Mouse (Mus musculus) heart, embryonic 14.5 days (tissue): ENCODE measurements around the gene Itga11. TPM values are rescaled to one million over a fixed set of nuclear protein-coding genes. Genes with fewer than 3 reads are reported as not detected.

Experiments
- ATAC-seq: fragments of 200-750 bp; cut with Nextera tagmentation; 2 replicates; pipeline ENCODE4 v1.8.0; 2017; ENCODE audit warnings: low read depth, moderate TSS enrichment; ENCODE audit not compliant: insufficient number of reproducible peaks, insufficient read depth, low FRiP score
- H3K27ac ChIP-seq, 2 experiments: fragments of 200-500 bp in 1 of 2; fragments of 300-500 bp in 1 of 2; sonication (generic) in 1 of 2; replicated peaks in 1 of 2; 2 replicates each; pipeline ENCODE4 v1.5.1; 2012 to 2014; ENCODE audit warnings: low read depth in 2 of 2, low read length in 2 of 2, control low read depth in 1 of 2, mild to moderate bottlenecking in 1 of 2, mixed read lengths in 1 of 2; ENCODE audit not compliant: control insufficient read depth in 1 of 2, insufficient read depth in 1 of 2
- H3K27me3 ChIP-seq: fragments of 300-500 bp; sonication (generic); 2 replicates; pipeline ENCODE4 v1.6.1; 2014; ENCODE audit warnings: mild to moderate bottlenecking, low read length, control low read depth; ENCODE audit not compliant: control insufficient read depth, insufficient read depth
- H3K36me3 ChIP-seq: fragments of 300-500 bp; sonication (generic); 2 replicates; pipeline ENCODE4 v1.6.1; 2014; ENCODE audit warnings: mild to moderate bottlenecking, control low read depth, low read length, mixed read lengths; ENCODE audit not compliant: control insufficient read depth, insufficient read depth
- H3K4me1 ChIP-seq, 2 experiments: fragments of 200-500 bp in 1 of 2; fragments of 300-500 bp in 1 of 2; sonication (generic) in 1 of 2; 2 replicates each; pipeline ENCODE4 v1.6.1; 2012 to 2014; ENCODE audit warnings: low read length in 2 of 2, control low read depth in 1 of 2, mixed read lengths in 1 of 2; ENCODE audit not compliant: control insufficient read depth in 2 of 2, insufficient read depth in 2 of 2
- H3K4me2 ChIP-seq: fragments of 300-500 bp; sonication (generic); 2 replicates; pipeline ENCODE4 v1.6.1; 2014; ENCODE audit warnings: mild to moderate bottlenecking, low read length
- H3K4me3 ChIP-seq, 2 experiments: fragments of 200-500 bp in 1 of 2; fragments of 300-500 bp in 1 of 2; sonication (generic) in 1 of 2; 2 replicates each; pipeline ENCODE4 v1.5.1; 2012 to 2014; ENCODE audit warnings: low read length in 2 of 2, mild to moderate bottlenecking in 2 of 2, control low read depth in 1 of 2, low read depth in 1 of 2, moderate library complexity in 1 of 2; ENCODE audit not compliant: control insufficient read depth in 1 of 2, insufficient read depth in 1 of 2
- H3K9ac ChIP-seq: fragments of 300-500 bp; sonication (generic); 2 replicates; pipeline ENCODE4 v1.6.1; 2014; ENCODE audit warnings: mild to moderate bottlenecking, low read length
- H3K9me3 ChIP-seq: fragments of 300-500 bp; sonication (generic); 2 replicates; pipeline ENCODE4 v1.6.1; 2016; ENCODE audit warnings: low read length, control low read depth; ENCODE audit not compliant: control insufficient read depth
- WGBS: fragments of 180-500 bp; shearing (Covaris S2); extraction: QIAGEN DNeasy Blood & Tissue Kit; methylation state at CpG from one replicate; pipeline ENCODE4 v1.1.7; 2014; 5-methylcytosine and 5-hydroxymethylcytosine counted together
- polyA plus RNA-seq: library from polyadenylated mRNA; unstranded; fragments of >200 nt; fragmentation: Nextera tagmentation; extraction: Ambion mirVana; gene quantifications from 2 replicates; pipeline ENCODE4 v1.2.1, GENCODE M21; 2014

Gene Itga11
- polyA plus RNA-seq, 1 experiment from 2014 or later: 0.92 TPM

GRCm38 (mm10) chr9:62684311-62684710 is 6.7 kb downstream of the Itga11 start:
- no peaks in the 10 kb centered on the region for H3K4me1 ChIP-seq
- no peak overlapping the region for H3K4me2 ChIP-seq
- H3K4me3 ChIP-seq: no peak overlapping the region
- ATAC-seq: no peak
- WGBS: 75% methylated on average over 7 of the region's 7 CpGs
- H3K9me3 ChIP-seq: no peaks in the 10 kb centered on the region
- no peak overlapping the region for H3K27ac ChIP-seq
- no peaks in the 10 kb centered on the region for H3K36me3 ChIP-seq
- peaks cover 5% of the 10 kb centered on the region for H3K27me3 ChIP-seq
- H3K9ac ChIP-seq: no peak overlapping the region

DNA sequence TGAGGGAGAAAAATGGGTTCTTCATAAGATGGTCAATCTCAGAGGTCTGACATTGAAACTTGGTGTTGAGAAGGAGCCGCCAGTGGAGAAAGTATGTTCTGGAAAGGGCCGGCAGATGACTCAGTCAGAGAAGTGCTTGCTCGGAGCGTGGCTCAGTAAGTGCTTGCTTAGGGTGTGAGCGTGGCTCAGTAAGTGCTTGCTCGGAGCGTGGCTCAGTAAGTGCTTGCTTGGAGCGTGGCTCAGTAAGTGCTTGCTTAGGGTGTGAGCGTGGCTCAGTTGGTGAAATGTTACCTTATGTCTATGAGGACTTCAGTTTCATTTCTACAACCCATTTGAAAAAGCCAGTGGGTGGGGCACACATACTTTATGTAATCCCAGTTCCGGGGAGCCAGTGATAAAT is 12.1 kb downstream of the Itga11 start:
- Histone ChIP-seq H3K27me3 (no peaks in the 10 kb centered on the region), H3K4me3 (no peak overlapping the region), H3K4me1 (no peaks in the 10 kb centered on the region), H3K4me2 (no peak overlapping the region), H3K27ac (no peak overlapping the region), H3K36me3 (no peaks in the 10 kb centered on the region), H3K9me3 (no peaks in the 10 kb centered on the region), H3K9ac (no peak overlapping the region)
- WGBS: 85% methylated on average over 10 of the region's 10 CpGs
- no peak for ATAC-seq

DNA sequence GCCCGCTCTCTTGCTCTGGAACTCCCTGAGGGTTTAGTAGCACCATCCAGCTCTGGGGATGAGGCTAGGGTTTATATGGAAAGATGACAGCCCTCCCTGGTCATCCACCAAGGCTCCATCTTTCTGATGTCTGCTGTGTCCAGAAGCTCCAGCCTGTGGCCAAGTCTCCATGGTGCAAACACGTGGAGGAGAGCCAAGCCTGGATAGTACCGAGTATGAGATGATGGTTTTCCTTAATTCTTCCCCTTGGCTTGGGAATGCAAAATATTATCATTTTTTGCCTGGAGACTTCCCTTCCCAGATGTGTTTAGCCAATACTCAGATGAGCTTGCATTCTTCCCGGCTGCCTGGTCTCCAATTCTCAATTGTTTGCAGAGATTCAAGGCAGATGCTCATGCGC is 16.4 kb downstream of the Itga11 start:
- Histone ChIP-seq H3K4me3 (no peak overlapping the region), H3K4me2 (no peak overlapping the region), H3K27me3 (no peaks in the 10 kb centered on the region), H3K9me3 (no peaks in the 10 kb centered on the region), H3K27ac (no peak overlapping the region), H3K36me3 (no peaks in the 10 kb centered on the region), H3K9ac (no peak overlapping the region), H3K4me1 (peaks cover 16% of the 10 kb centered on the region in 2 experiments)
- no peak for ATAC-seq
- 86% methylated on average over 5 of the region's 5 CpGs for WGBS

DNA sequence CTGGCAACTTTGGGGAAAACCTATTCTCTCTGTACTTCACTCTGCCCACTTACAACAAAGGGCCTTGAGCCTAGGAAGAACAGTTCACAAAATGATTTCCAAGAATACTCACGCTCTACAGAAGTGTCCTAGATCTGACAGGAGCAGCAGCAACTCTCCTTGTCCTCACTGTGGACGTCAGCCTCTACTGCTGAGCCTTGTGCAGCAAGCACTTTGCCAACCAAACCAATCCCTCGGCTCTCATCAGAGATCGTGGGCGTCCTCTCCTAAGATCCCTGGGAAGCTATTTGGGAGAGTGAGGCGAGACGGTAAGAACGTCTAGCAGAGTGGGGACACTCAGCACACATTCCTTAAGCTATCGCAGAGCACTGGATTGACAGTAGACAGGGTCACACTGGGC is 17.6 kb downstream of the Itga11 start:
- H3K36me3 ChIP-seq: no peaks in the 10 kb centered on the region
- no peaks in the 10 kb centered on the region for H3K27me3 ChIP-seq
- ATAC-seq: no peak
- no peak overlapping the region for H3K27ac ChIP-seq
- H3K9me3 ChIP-seq: no peaks in the 10 kb centered on the region
- peaks cover 16% of the 10 kb centered on the region in 2 experiments for H3K4me1 ChIP-seq
- no peak overlapping the region for H3K4me2 ChIP-seq
- 22% methylated on average over 9 of the region's 9 CpGs for WGBS
- no peak overlapping the region for H3K4me3 ChIP-seq
- no peak overlapping the region for H3K9ac ChIP-seq

GRCm38 (mm10) chr9:62696799-62697198 is 19.2 kb downstream of the Itga11 start:
- Histone ChIP-seq H3K4me3 (no peak overlapping the region), H3K4me1 (peaks cover 16% of the 10 kb centered on the region in 2 experiments), H3K36me3 (no peaks in the 10 kb centered on the region), H3K4me2 (peak overlapping the region; percentile 14), H3K27ac (peak overlapping the region; percentile 0 to 30; a peak in 1 of 4 replicates), H3K9me3 (no peaks in the 10 kb centered on the region), H3K27me3 (no peaks in the 10 kb centered on the region), H3K9ac (no peak overlapping the region)
- ATAC-seq: peak; percentile 38; the same call in 1 of the 2 replicates
- 31% methylated on average over 4 of the region's 4 CpGs for WGBS

GRCm38 (mm10) chr9:62707267-62707666 is 29.6 kb downstream of the Itga11 start:
- peaks cover 0 to 6% of the 10 kb centered on the region in 2 experiments; a peak in 2 of 4 replicates for H3K4me1 ChIP-seq
- H3K27ac ChIP-seq: no peak overlapping the region
- no peak overlapping the region for H3K9ac ChIP-seq
- H3K9me3 ChIP-seq: no peaks in the 10 kb centered on the region
- H3K4me2 ChIP-seq: no peak overlapping the region
- no peak overlapping the region for H3K4me3 ChIP-seq
- 80% methylated on average over 4 of the region's 4 CpGs for WGBS
- H3K36me3 ChIP-seq: no peaks in the 10 kb centered on the region
- no peak for ATAC-seq
- H3K27me3 ChIP-seq: no peaks in the 10 kb centered on the region

DNA sequence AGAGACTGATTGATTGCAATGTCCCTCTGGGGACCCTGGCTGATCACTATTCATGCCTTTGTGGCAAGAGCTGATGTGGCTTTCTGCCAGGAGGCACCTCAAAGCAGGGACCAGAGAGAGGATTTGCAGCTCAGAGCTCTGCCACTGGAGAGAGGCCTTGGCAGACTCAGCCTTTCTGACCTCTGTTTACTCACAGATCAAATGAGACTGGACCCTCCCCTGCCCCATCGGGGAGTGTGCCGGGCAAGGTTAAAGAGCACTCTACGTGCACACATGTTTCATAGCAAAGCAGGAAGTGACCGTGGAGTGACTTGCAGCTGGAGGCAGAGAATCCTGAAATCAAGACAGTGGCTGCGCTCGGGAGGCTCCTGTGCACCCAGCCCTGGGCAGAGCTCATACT is 30.2 kb downstream of the Itga11 start:
- Histone ChIP-seq H3K9me3 (no peaks in the 10 kb centered on the region), H3K27me3 (no peaks in the 10 kb centered on the region), H3K27ac (no peak overlapping the region), H3K36me3 (no peaks in the 10 kb centered on the region), H3K9ac (no peak overlapping the region), H3K4me1 (peaks cover 0 to 10% of the 10 kb centered on the region in 2 experiments; a peak in 2 of 4 replicates), H3K4me3 (no peak overlapping the region), H3K4me2 (no peak overlapping the region)
- 49% methylated on average over 6 of the region's 6 CpGs for WGBS
- no peak for ATAC-seq

DNA sequence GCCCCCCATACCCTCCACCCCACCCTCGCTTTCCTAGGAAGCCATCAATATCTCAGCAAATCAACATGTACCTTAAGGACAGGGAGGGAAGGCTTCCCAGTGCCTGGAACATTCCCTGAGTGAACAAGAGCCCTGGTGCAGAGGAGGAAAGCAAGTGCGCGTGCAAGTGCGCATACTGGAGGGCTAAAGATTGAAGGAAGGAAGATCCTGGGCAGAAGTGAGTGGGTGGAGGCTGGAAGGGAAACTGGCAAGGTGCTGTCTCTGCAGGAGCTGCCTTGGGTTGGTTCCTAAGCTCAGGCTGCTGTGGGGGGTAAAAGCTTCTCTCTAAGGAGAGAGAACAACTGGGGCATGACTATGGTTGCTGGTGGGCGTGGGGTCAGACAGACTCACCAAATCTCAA is 32.4 kb downstream of the Itga11 start:
- H3K36me3 ChIP-seq: no peaks in the 10 kb centered on the region
- no peak overlapping the region for H3K27ac ChIP-seq
- H3K9me3 ChIP-seq: no peaks in the 10 kb centered on the region
- no peak for ATAC-seq
- no peak overlapping the region for H3K4me3 ChIP-seq
- H3K9ac ChIP-seq: no peak overlapping the region
- H3K4me1 ChIP-seq: peaks cover 0 to 10% of the 10 kb centered on the region in 2 experiments; a peak in 2 of 4 replicates
- no peaks in the 10 kb centered on the region for H3K27me3 ChIP-seq
- WGBS: 81% methylated on average over 5 of the region's 5 CpGs
- H3K4me2 ChIP-seq: no peak overlapping the region
